Mouse (Mus musculus) liver, embryonic 14.5 days (tissue): ENCODE measurements around the gene Acta2. TPM values are rescaled to one million over a fixed set of nuclear protein-coding genes. Genes with fewer than 3 reads are reported as not detected.
A peak's percentile ranks its signal among the peaks of the same experiment; 100 is the strongest.

Experiments
- ATAC-seq: fragments of 200-750 bp; cut with Nextera tagmentation; 2 replicates; pipeline ENCODE4 v1.8.0; 2017; ENCODE audit warnings: moderate number of reproducible peaks, mild to moderate bottlenecking, moderate library complexity; ENCODE audit not compliant: insufficient read depth
- DNase-seq, 3 experiments: peaks; one replicate each; pipeline ENCODE4 v3.0.0-alpha.2; 2012 to 2013; ENCODE audit warnings: low read depth in 3 of 3, low spot score in 3 of 3
- H3K27ac ChIP-seq: fragments of 300-500 bp; sonication (generic); 2 replicates; pipeline ENCODE4 v1.5.1; 2014; ENCODE audit warnings: moderate library complexity, mild to moderate bottlenecking, control low read depth, inconsistent platforms
- H3K27me3 ChIP-seq: fragments of 300-500 bp; sonication (generic); 2 replicates; pipeline ENCODE4 v1.6.1; 2014; ENCODE audit warnings: mild to moderate bottlenecking, low read length, moderate library complexity; ENCODE audit not compliant: control insufficient read depth, insufficient read depth
- H3K36me3 ChIP-seq: fragments of 300-500 bp; sonication (generic); replicated peaks from 2 replicates; pipeline ENCODE4 v1.6.1; 2014; ENCODE audit warnings: low read depth; ENCODE audit not compliant: control insufficient read depth, insufficient read depth
- H3K4me1 ChIP-seq, 2 experiments: fragments of 200-500 bp in 1 of 2; fragments of 300-500 bp in 1 of 2; sonication (generic) in 1 of 2; replicated peaks; 2 replicates each; pipeline ENCODE4 v1.6.1; 2012 to 2014; ENCODE audit warnings: antibody characterized with exemption in 1 of 2, inconsistent platforms in 1 of 2, low read length in 1 of 2; ENCODE audit not compliant: control insufficient read depth in 2 of 2, insufficient read depth in 2 of 2
- H3K4me2 ChIP-seq: fragments of 300-500 bp; sonication (generic); 2 replicates; pipeline ENCODE4 v1.6.1; 2014; ENCODE audit warnings: low read depth, mild to moderate bottlenecking, control low read depth, moderate library complexity
- H3K4me3 ChIP-seq, 2 experiments: fragments of 200-500 bp in 1 of 2; fragments of 300-500 bp in 1 of 2; sonication (generic) in 1 of 2; 2 replicates each; pipeline ENCODE4 v1.5.1; 2012 to 2014; ENCODE audit warnings: low read depth in 2 of 2, low read length in 2 of 2, mild to moderate bottlenecking in 2 of 2, control low read depth in 1 of 2, inconsistent platforms in 1 of 2, moderate library complexity in 1 of 2; ENCODE audit not compliant: insufficient read depth in 1 of 2
- H3K9ac ChIP-seq: fragments of 300-500 bp; sonication (generic); replicated peaks from 2 replicates; pipeline ENCODE4 v1.6.1; 2014; ENCODE audit warnings: mild to moderate bottlenecking, control low read depth, moderate library complexity
- H3K9me3 ChIP-seq: fragments of 300-500 bp; sonication (generic); 2 replicates; pipeline ENCODE4 v1.6.1; 2016; ENCODE audit warnings: low read length, mixed read lengths; ENCODE audit not compliant: control insufficient read depth
- CTCF ChIP-seq: IDR thresholded peaks from 2 replicates; pipeline ENCODE4 v1.5.1; 2016; ENCODE audit warnings: antibody characterized with exemption, low read depth, control low read depth
- EP300 ChIP-seq: IDR thresholded peaks from 2 replicates; pipeline ENCODE4 v1.6.1; 2016; ENCODE audit warnings: antibody characterized with exemption, low read depth
- WGBS: fragments of 180-500 bp; shearing (Covaris S2); extraction: QIAGEN DNeasy Blood & Tissue Kit; methylation state at CpG from one replicate; pipeline ENCODE4 v1.1.7; 2014; ENCODE audit not compliant: insufficient replicate concordance; 5-methylcytosine and 5-hydroxymethylcytosine counted together
- polyA plus RNA-seq, 2 experiments: library from polyadenylated mRNA; depleted of rRNA in 1 of 2; stranded (reverse) in 1 of 2; unstranded in 1 of 2; fragments of >200 nt; fragmentation: Nextera tagmentation in 1 of 2; extraction: Ambion mirVana in 1 of 2; gene quantifications; 2 replicates each; pipeline versions ENCODE4 v1.2.1 to v1.2.3; 2012 to 2014

Acta2 gene
- polyA plus RNA-seq, 2 experiments: 11.9 to 12.8 TPM

DNA sequence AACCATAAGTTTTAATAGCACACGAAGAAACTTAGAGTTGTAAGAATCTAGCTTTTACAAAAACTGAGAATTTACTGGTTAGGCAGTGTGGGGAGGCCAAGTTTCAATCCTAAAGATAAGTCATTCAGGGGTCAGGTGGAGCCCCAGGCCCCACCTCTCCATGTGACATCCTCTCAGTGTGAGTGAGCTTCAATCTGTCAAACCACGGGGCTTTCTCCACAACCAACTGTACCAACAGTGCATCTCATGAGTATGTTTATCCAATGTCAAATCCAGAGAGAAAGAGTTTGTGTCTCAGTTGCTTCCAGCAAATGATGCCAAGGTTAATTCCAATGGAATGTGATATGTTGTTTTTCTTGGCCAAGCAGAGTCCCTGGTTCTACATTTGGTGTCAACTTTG, 29.4 kb upstream of the Acta2 start:
- ATAC-seq (no peak), DNase-seq (no peak)
- H3K27ac ChIP-seq: no peak overlapping the region
- no peaks in the 10 kb centered on the region for H3K27me3 ChIP-seq
- no peaks in the 10 kb centered on the region for H3K9me3 ChIP-seq
- no peak overlapping the region for H3K9ac ChIP-seq
- no peak overlapping the region for H3K4me3 ChIP-seq
- H3K4me2 ChIP-seq: no peak overlapping the region
- TF ChIP-seq EP300 (no peak), CTCF (no peak)
- WGBS: 27% methylated on average over 2 of the region's 2 CpGs
- H3K36me3 ChIP-seq: no peaks in the 10 kb centered on the region
- H3K4me1 ChIP-seq: no peaks in the 10 kb centered on the region

DNA sequence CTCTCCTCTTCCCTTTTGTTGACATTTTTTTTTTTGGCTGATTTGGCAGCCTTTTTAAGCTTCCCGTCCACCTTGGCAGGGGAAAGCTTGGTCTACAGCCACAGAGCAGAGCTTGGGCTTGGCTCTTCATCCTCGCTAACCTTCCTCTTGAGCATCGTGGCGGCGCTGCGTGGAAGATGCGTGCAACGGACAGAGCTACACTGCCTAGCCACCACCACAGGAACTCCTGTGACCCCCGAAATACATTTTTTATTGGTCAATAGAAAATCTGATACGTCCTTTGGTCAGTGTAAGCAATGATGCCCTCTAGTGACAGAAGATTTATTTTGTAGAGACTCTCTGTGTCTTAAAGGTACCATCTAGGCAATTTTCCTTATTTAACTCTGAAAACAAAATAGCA, 29.0 kb upstream of the Acta2 start:
- 36% methylated on average over 10 of the region's 10 CpGs for whole genome bisulfite sequencing
- H3K9me3 ChIP-seq: no peaks in the 10 kb centered on the region
- DNase-seq (no peak), ATAC-seq (no peak)
- no peak overlapping the region for H3K27ac ChIP-seq
- H3K4me1 ChIP-seq: no peaks in the 10 kb centered on the region
- H3K36me3 ChIP-seq: no peaks in the 10 kb centered on the region
- H3K9ac ChIP-seq: no peak overlapping the region
- no peaks in the 10 kb centered on the region for H3K27me3 ChIP-seq
- TF ChIP-seq EP300 (no peak), CTCF (peak; percentile 15; the same call in 1 of the 2 replicates)
- no peak overlapping the region for H3K4me2 ChIP-seq
- H3K4me3 ChIP-seq: no peak overlapping the region

DNA sequence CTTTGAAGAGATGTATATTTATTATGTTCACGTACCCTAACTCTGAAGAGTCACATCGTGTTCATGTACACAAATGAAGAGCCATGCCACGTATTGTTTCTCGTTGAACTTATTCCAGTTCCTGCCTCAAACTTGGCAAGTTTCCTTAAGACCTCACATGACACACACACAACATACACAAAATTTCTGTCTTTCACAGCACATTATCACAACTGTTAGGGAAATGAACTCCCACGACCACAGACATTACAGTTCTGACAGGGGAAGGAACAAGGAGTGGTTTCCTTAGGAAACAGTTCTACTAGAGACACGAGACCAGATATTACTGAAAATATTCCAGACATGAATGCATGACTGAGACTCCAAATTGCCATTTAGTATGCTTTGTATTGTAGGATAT, 28.2 kb upstream of the Acta2 start:
- no peaks in the 10 kb centered on the region for H3K27me3 ChIP-seq
- H3K27ac ChIP-seq: no peak overlapping the region
- no peaks in the 10 kb centered on the region for H3K36me3 ChIP-seq
- no peak for ATAC-seq
- no peaks in the 10 kb centered on the region for H3K9me3 ChIP-seq
- WGBS: 39% methylated on average over 6 of the region's 6 CpGs
- TF ChIP-seq CTCF (no peak), EP300 (no peak)
- no peak overlapping the region for H3K4me2 ChIP-seq
- DNase-seq: no peak
- H3K9ac ChIP-seq: no peak overlapping the region
- no peaks in the 10 kb centered on the region for H3K4me1 ChIP-seq
- no peak overlapping the region for H3K4me3 ChIP-seq

DNA sequence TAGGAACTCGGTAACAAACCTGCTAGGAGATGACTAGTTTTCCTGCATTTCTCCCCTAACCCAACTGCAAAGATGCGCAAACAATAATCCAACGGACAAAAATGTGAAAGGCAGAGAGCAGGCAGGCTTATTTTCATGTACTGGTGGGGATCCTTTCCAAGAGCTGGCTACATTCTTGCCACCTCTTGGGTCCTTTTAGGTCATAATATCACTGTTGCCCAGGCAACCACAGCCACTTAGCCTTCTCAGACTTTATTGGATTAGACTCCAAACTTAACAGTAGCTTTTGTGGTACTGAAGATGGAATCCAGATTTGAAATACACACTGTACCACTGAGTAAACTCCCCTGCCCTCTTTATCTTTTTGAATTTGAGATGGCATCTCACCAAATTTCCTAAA, 22.7 kb upstream of the Acta2 start:
- WGBS: 70% methylated on average over 3 of the region's 3 CpGs
- DNase-seq: no peak
- TF ChIP-seq CTCF: no peak
- no peak for TF ChIP-seq EP300

DNA sequence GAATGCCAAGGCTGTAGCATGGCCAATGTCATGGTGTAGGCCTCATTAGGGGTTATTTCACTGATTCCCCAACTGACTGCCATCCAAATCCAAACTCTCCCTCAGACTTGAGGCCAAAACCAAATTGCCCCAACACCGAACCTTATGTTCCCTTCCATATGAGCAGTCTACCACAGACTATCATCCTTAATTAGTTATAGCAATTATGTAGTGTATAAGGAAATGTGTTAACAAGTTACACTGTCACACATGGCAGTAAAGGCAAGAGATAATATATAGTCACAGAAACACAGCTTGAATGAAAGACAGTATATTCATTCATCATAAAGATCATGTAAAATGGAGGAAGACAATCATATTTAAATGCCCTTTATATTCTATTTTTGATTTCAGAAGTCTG, 17.7 kb upstream of the Acta2 start:
- DNase-seq (no peak), ATAC-seq (no peak)
- WGBS: 68% methylated on average over 1 of the region's 1 CpGs
- Histone ChIP-seq H3K4me2 (no peak overlapping the region), H3K4me3 (no peak overlapping the region), H3K9ac (no peak overlapping the region), H3K4me1 (no peaks in the 10 kb centered on the region), H3K36me3 (no peaks in the 10 kb centered on the region), H3K27ac (no peak overlapping the region), H3K9me3 (no peaks in the 10 kb centered on the region), H3K27me3 (no peaks in the 10 kb centered on the region)
- TF ChIP-seq CTCF: no peak
- TF ChIP-seq EP300: no peak

More for the DNA sequence above, 22.7 kb upstream of the Acta2 start:
- Histone ChIP-seq H3K36me3 (no peaks in the 10 kb centered on the region), H3K4me3 (no peak overlapping the region), H3K4me2 (no peak overlapping the region), H3K27me3 (no peaks in the 10 kb centered on the region), H3K4me1 (no peaks in the 10 kb centered on the region), H3K9me3 (no peaks in the 10 kb centered on the region), H3K27ac (no peak overlapping the region), H3K9ac (no peak overlapping the region)
- ATAC-seq: no peak
